Mouse (Mus musculus): ENCODE results near the gene Dnajb6.
A peak's percentile ranks its signal among the peaks of the same experiment; 100 is the strongest.

DNA sequence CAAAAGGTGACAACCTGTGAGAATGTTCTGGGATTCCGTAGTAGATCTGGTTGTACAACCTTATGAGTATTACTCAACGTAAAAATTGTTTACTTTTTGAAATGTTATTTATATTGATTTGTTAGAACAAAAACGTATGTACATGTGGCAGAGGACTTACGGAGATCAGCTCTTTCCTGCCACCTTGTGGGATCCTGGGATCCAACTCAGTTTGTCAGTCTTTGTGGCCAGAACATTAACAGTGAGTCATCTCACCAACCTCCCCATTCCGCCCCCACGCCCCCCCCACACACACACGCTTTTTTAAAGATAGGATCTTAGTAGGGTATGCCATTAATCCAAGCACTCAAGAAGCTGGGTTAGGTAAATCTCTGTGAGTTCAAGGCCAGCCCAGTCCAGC is 47.1 kb upstream of the Dnajb6 start:
- TF ChIP-seq USF1 (IDR thresholded peaks at IDR 0.05; ENCODE audit: low read depth, low read length) (no peak), CTCF (conservative IDR thresholded peaks at IDR 0.05 in 1 of 2, IDR thresholded peaks at IDR 0.05 in 1 of 2; ENCODE audit: low read depth in 2 of 2, low read length in 2 of 2) (peak in 1 of 2 experiments; percentile 37; a peak in 2 of 4 replicates), KAT2A (IDR thresholded peaks at IDR 0.05; ENCODE audit: insufficient replicate concordance, low read length) (no peak), HCFC1 (IDR thresholded peaks at IDR 0.05; ENCODE audit: low read depth, low read length) (no peak), POLR2A (IDR thresholded peaks at IDR 0.05; ENCODE audit: low read depth, low read length) (no peak), NELFE (IDR thresholded peaks at IDR 0.05; ENCODE audit: low read depth, low read length) (no peak), EP300 (IDR thresholded peaks at IDR 0.05; ENCODE audit: low read length) (no peak), MXI1 (IDR thresholded peaks at IDR 0.05; ENCODE audit: low read depth, low read length) (no peak), RAD21 (IDR thresholded peaks at IDR 0.05; ENCODE audit: low read depth, low read length) (no peak; the same call in 1 of the 2 replicates), POLR2AphosphoS2 (IDR thresholded peaks at IDR 0.05; ENCODE audit: low read depth, low read length) (no peak), MAX (IDR thresholded peaks at IDR 0.05; ENCODE audit: low read length) (no peak)

Data from CH12.LX (cell line).